Mouse (Mus musculus) heart, embryonic 16.5 days (tissue): ENCODE results near the gene Gm12887. TPM values are rescaled to one million over a fixed set of nuclear protein-coding genes. Genes with fewer than 3 reads are reported as not detected.

Source experiments
- ATAC-seq: fragments of 200-750 bp; cut with Nextera tagmentation; replicated peaks from 2 replicates; pipeline ENCODE4 v1.8.0; 2017; ENCODE audit warnings: moderate number of reproducible peaks; ENCODE audit not compliant: insufficient read depth, low FRiP score; ENCODE audit errors: extremely low read depth
- H3K27ac ChIP-seq: fragments of 300-500 bp; sonication (generic); 2 replicates; pipeline ENCODE4 v1.5.1; 2014; ENCODE audit warnings: mild to moderate bottlenecking, low read length, control low read depth, moderate library complexity
- H3K27me3 ChIP-seq: fragments of 300-500 bp; sonication (generic); 2 replicates; pipeline ENCODE4 v1.6.1; 2014; ENCODE audit warnings: low read length, mixed read lengths; ENCODE audit not compliant: control insufficient read depth, insufficient read depth
- H3K36me3 ChIP-seq: fragments of 300-500 bp; sonication (generic); 2 replicates; pipeline ENCODE4 v1.6.1; 2014; ENCODE audit not compliant: control insufficient read depth, insufficient read depth
- H3K4me1 ChIP-seq: fragments of 300-500 bp; sonication (generic); 2 replicates; pipeline ENCODE4 v1.6.1; 2014; ENCODE audit warnings: low read length, mixed read lengths; ENCODE audit not compliant: control insufficient read depth, insufficient read depth
- H3K4me2 ChIP-seq: fragments of 300-500 bp; sonication (generic); 2 replicates; pipeline ENCODE4 v1.6.1; 2014; ENCODE audit warnings: low read depth, mild to moderate bottlenecking, control low read depth, low read length
- H3K4me3 ChIP-seq: fragments of 300-500 bp; sonication (generic); 2 replicates; pipeline ENCODE4 v1.5.1; 2014; ENCODE audit warnings: mild to moderate bottlenecking, control low read depth, low read length
- H3K9ac ChIP-seq: fragments of 300-500 bp; sonication (generic); 2 replicates; pipeline ENCODE4 v1.6.1; 2014; ENCODE audit warnings: low read length, control low read depth
- H3K9me3 ChIP-seq: fragments of 300-500 bp; sonication (generic); replicated peaks from 2 replicates; pipeline ENCODE4 v1.6.1; 2016; ENCODE audit warnings: low read length; ENCODE audit not compliant: control insufficient read depth
- WGBS: fragments of 180-500 bp; shearing (Covaris S2); extraction: QIAGEN DNeasy Blood & Tissue Kit; methylation state at CpG from one replicate; pipeline ENCODE4 v1.1.7; 2014; 5-methylcytosine and 5-hydroxymethylcytosine counted together
- polyA plus RNA-seq: library from polyadenylated mRNA; unstranded; fragments of >200 nt; fragmentation: Nextera tagmentation; extraction: Ambion mirVana; gene quantifications from 2 replicates; pipeline ENCODE4 v1.2.1, GENCODE M21; 2015

Gene Gm12887
- not detected in 2 replicates for polyA plus RNA-seq

DNA sequence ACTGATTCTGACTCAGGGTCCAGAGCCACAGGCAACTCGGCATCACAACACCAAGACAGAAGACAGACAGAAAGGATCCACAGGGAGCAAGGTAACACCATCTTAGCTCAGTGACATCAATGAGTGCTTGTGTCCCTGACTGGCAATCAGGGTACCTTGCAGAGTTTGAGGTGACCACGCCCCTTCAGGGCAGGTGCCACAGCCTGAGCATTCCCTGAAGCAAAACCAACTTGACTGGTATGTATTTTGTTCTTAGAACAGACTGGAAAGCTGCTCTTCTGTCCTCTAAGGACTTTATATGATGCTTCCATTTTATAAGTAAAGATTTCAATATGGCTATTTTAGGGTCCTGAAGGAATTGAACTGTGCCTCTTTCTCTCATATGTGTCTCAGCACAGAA is at the start of gene Gm12887:
Gene Gm12887, minus strand, starts transcription at position 101 of the 400 bp plus-strand sequence.
- Histone ChIP-seq H3K4me3 (no peak within 1 kb of the TSS), H3K9me3 (peaks cover 4% of the 10 kb centered on the region), H3K9ac (no peak within 1 kb of the TSS), H3K4me1 (no peaks in the 10 kb centered on the region), H3K27ac (no peak within 1 kb of the TSS), H3K27me3 (no peaks in the 10 kb centered on the region), H3K36me3 (no peaks in the 10 kb centered on the region), H3K4me2 (no peak within 1 kb of the TSS)
- WGBS, result 38% methylated on average over 2 of the region's 2 CpGs
- no peak for ATAC-seq

DNA sequence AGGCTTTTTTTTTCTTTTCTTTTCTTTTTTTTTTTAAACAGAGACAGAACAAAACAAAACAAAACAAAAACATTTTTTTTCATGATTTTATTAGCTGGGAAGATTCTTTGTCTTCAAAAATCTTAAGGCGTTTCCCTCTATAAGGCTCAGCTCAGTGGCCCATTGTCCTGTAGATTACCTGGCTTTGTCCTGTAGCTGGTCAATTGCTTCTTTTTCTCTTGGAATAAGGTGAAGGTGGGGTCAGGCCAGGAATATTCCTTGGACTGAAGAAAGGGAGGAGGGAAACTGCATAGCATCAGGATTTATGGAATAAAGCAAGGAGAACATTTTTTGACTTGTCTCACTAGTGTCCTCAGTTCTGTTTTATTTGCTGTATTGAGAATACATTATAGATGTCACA is 35.1 kb upstream of the Gm12887 start:
- Histone ChIP-seq H3K9me3 (peaks cover 12% of the 10 kb centered on the region), H3K27ac (no peak overlapping the region), H3K27me3 (no peaks in the 10 kb centered on the region), H3K4me3 (no peak overlapping the region), H3K4me2 (no peak overlapping the region), H3K9ac (no peak overlapping the region), H3K36me3 (no peaks in the 10 kb centered on the region), H3K4me1 (no peaks in the 10 kb centered on the region)
- 82% methylated on average over 1 of the region's 1 CpGs for WGBS
- no peak for ATAC-seq

Other genes with a start within 250 kb of the Gm12887 start
- not detected in 2 replicates for gene Gm12886, start 199.0 kb downstream of the Gm12887 start, polyA plus RNA-seq